In the genomic region with DNA sequence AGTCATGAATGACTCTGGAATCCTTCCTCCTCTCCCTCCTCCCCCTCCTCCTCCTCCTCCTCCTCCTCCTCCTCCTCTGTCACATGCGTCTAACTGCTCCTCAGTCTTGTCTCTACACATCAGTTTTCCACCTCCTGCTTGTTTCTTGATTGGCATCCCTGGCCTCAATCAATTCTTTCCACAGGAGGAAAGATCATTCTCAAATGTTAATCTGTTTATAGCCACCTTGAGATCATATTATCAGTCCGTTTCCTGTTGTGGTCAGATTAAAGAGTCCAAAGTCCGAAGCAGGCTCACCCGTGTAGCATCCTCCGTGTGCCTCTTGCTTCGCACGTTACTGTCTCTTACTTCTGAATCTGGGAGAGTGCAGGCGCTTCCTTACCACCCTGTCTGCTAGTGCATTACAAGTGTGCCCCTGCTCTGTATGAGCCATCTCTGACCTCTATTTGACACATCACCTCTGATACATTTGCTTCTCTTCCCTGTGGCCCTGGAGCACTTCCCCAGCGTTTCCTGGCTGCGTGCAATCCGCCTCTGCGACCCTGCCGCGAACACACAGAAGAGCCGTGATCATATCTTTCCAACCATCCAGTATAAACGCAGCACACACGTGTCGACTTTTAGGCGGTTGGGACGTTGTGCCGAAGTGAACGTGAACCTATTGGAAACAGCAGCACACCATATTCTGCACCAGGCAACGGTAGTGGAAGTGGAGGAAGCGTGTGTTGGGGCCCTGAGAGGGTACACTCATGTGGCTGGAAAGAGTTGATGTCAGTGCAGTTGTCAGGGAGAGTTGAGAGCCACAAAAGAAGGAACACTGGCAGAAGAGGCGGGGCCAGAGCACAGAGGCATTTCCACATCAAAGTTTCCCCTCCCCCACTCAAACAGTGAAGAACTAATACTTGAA, we compare ENCODE assay signal across 14 mouse cellular contexts.
A peak's percentile ranks its signal among the peaks of the same experiment; 100 is the strongest.
DNase-seq lines count a peak whose midpoint lies in the region; ATAC-seq and TF ChIP-seq lines count a peak whose summit lies in the region.
"Had no signal": no experiment of that assay in that cellular context is flagged by ENCODE, and none has a peak within 500 bp of the region (broad histone marks: within the 10 kb centered on the region; RNA-seq: fewer than 3 reads in every experiment).

No protein-coding gene starts in this region.

- no peak overlapping the region for H3K4me3 ChIP-seq in liver, postnatal 0 days (ENCODE audit: low read depth, low read length)
- H3K4me3 ChIP-seq: myocyte had no signal

- TF ChIP-seq EP300 in liver, postnatal 0 days (IDR thresholded peaks at IDR 0.05; ENCODE audit: low read depth): no peak

- peak; percentile 64 for ATAC-seq in liver, postnatal 0 days

- no peaks in the 10 kb centered on the region for H3K27me3 ChIP-seq in liver, postnatal 0 days (ENCODE audit: insufficient read depth, low read length)

- no peak for TF ChIP-seq CTCF in liver, postnatal 0 days (IDR thresholded peaks at IDR 0.05; ENCODE audit: low read depth)

- peak overlapping the region; percentile 32 for H3K4me2 ChIP-seq in liver, postnatal 0 days (ENCODE audit: low read depth, low read length)

- H3K9me3 ChIP-seq in liver, postnatal 0 days (ENCODE audit: low read length): no peaks in the 10 kb centered on the region

- peak overlapping the region; percentile 34; the same call in 1 of the 2 replicates for H3K27ac ChIP-seq in liver, postnatal 0 days (ENCODE audit: low read depth)

- H3K36me3 ChIP-seq in liver, postnatal 0 days (replicated peaks; ENCODE audit: insufficient read depth, low read length): no peaks in the 10 kb centered on the region

- WGBS in liver, postnatal 0 days (ENCODE audit: insufficient replicate concordance): 24% methylated on average over 25 of the region's 25 CpGs

- peak; percentile 90 for DNase-seq in heart, adult 11 months
- DNase-seq in heart, adult 8-10 months (ENCODE audit: low spot score): no peak
- DNase-seq in B cell, adult 2 months: peak; percentile 10 to 14
- DNase-seq in embryo, embryonic 11 days: peak; percentile 47
- DNase-seq in liver, postnatal 0 days: peak; percentile 54
- DNase-seq in cerebellum, postnatal 36 days: no peak
- DNase-seq in T-cell, adult 2 months (ENCODE audit: low spot score): no peak
- no peak for DNase-seq in ovary, adult 18-20 months (ENCODE audit: low spot score)
- DNase-seq: adrenal gland, adult 8-10 months; gastrocnemius, postnatal 36 days; kidney, adult 9 months; left cerebral cortex, postnatal 4 days; right cerebral cortex, postnatal 25 days had no signal

- peaks cover 10% of the 10 kb centered on the region for H3K4me1 ChIP-seq in liver, postnatal 0 days (ENCODE audit: insufficient read depth)

- H3K9ac ChIP-seq in liver, postnatal 0 days (replicated peaks): no peak overlapping the region

Comparison
In these comparisons a context has a peak if more than half of its experiments do, and no peak if none do; other contexts are left out.
1. DNase-seq: peak in heart, adult 11 months (single experiment), B cell, adult 2 months (2 of 2), embryo, embryonic 11 days (single experiment) and liver, postnatal 0 days (single experiment); none in heart, adult 8-10 months (single experiment), cerebellum, postnatal 36 days (0 of 2), T-cell, adult 2 months (single experiment) and ovary, adult 18-20 months (single experiment).